Mouse (Mus musculus) neural tube, embryonic 12.5 days (tissue): Measurements from ENCODE around the gene Irf2. TPM values are rescaled to one million over a fixed set of nuclear protein-coding genes. Genes with fewer than 3 reads are reported as not detected.

ENCODE experiments used
- ATAC-seq: fragments of 200-750 bp; cut with Nextera tagmentation; 2 replicates; pipeline ENCODE4 v1.8.0; 2017; ENCODE audit warnings: low read depth, mild to moderate bottlenecking, moderate TSS enrichment, moderate library complexity; ENCODE audit not compliant: low FRiP score
- H3K27ac ChIP-seq: fragments of 300-500 bp; sonication (generic); 2 replicates; pipeline ENCODE4 v1.5.1; 2016
- H3K27me3 ChIP-seq: fragments of 300-500 bp; sonication (generic); replicated peaks from 2 replicates; pipeline ENCODE4 v1.6.1; 2016; ENCODE audit warnings: mild to moderate bottlenecking
- H3K36me3 ChIP-seq: fragments of 300-500 bp; sonication (generic); 2 replicates; pipeline ENCODE4 v1.6.1; 2016; ENCODE audit warnings: mild to moderate bottlenecking
- H3K4me1 ChIP-seq: fragments of 300-500 bp; sonication (generic); 2 replicates; pipeline ENCODE4 v1.6.1; 2016
- H3K4me2 ChIP-seq: fragments of 300-500 bp; sonication (generic); replicated peaks from 2 replicates; pipeline ENCODE4 v1.6.1; 2016; ENCODE audit warnings: mild to moderate bottlenecking
- H3K4me3 ChIP-seq: fragments of 300-500 bp; sonication (generic); 2 replicates; pipeline ENCODE4 v1.5.1; 2016
- H3K9ac ChIP-seq: fragments of 300-500 bp; sonication (generic); 2 replicates; pipeline ENCODE4 v1.6.1; 2016; ENCODE audit warnings: mild to moderate bottlenecking
- H3K9me3 ChIP-seq: fragments of 300-500 bp; sonication (generic); 2 replicates; pipeline ENCODE4 v1.6.1; 2016; ENCODE audit warnings: mild to moderate bottlenecking
- WGBS: fragments of 180-500 bp; shearing (Covaris S2); methylation state at CpG from one replicate; pipeline ENCODE4 v1.1.7; 2016; 5-methylcytosine and 5-hydroxymethylcytosine counted together
- polyA plus RNA-seq: library from polyadenylated mRNA; unstranded; fragments of >200 nt; fragmentation: Nextera tagmentation; extraction: Ambion mirVana; gene quantifications from 2 replicates; pipeline ENCODE4 v1.2.1, GENCODE M21; 2016

Gene Irf2
- polyA plus RNA-seq, 1 experiment from 2014 or later: 11.7 TPM

GRCm38 (mm10) chr8:46852377-46852776, 112.8 kb downstream of the Irf2 start:
- Histone ChIP-seq H3K27ac (no peak overlapping the region), H3K9me3 (no peaks in the 10 kb centered on the region), H3K36me3 (no peaks in the 10 kb centered on the region), H3K27me3 (no peaks in the 10 kb centered on the region), H3K4me1 (peaks cover 3% of the 10 kb centered on the region; the same call in 1 of the 2 replicates), H3K9ac (no peak overlapping the region), H3K4me2 (no peak overlapping the region), H3K4me3 (no peak overlapping the region)
- ATAC-seq: no peak
- WGBS: 85% methylated on average over 11 of the region's 11 CpGs

GRCm38 (mm10) chr8:46859164-46859846, 119.8 kb downstream of the Irf2 start:
- H3K27ac ChIP-seq: no peak overlapping the region
- 59% methylated on average over 7 of the region's 7 CpGs for WGBS
- no peaks in the 10 kb centered on the region for H3K36me3 ChIP-seq
- ATAC-seq: no peak
- no peak overlapping the region for H3K4me2 ChIP-seq
- H3K9ac ChIP-seq: no peak overlapping the region
- no peaks in the 10 kb centered on the region for H3K9me3 ChIP-seq
- no peak overlapping the region for H3K4me3 ChIP-seq
- H3K4me1 ChIP-seq: peaks cover 5% of the 10 kb centered on the region; the same call in 1 of the 2 replicates
- no peaks in the 10 kb centered on the region for H3K27me3 ChIP-seq

GRCm38 (mm10) chr8:46859847-46860167, 120.3 kb downstream of the Irf2 start:
- H3K4me1 ChIP-seq: peaks cover 5% of the 10 kb centered on the region; the same call in 1 of the 2 replicates
- no peaks in the 10 kb centered on the region for H3K9me3 ChIP-seq
- H3K36me3 ChIP-seq: no peaks in the 10 kb centered on the region
- no peak overlapping the region for H3K4me2 ChIP-seq
- no peak for ATAC-seq
- H3K27me3 ChIP-seq: no peaks in the 10 kb centered on the region
- no peak overlapping the region for H3K27ac ChIP-seq
- H3K9ac ChIP-seq: no peak overlapping the region
- no peak overlapping the region for H3K4me3 ChIP-seq
- WGBS: 74% methylated on average over 8 of the region's 8 CpGs

- Histone ChIP-seq H3K4me2 (no peak overlapping the region), H3K9ac (no peak overlapping the region), H3K4me3 (no peak overlapping the region), H3K9me3 (no peaks in the 10 kb centered on the region), H3K27ac (no peak overlapping the region), H3K27me3 (no peaks in the 10 kb centered on the region), H3K36me3 (no peaks in the 10 kb centered on the region), H3K4me1 (peaks cover 5% of the 10 kb centered on the region; the same call in 1 of the 2 replicates)
- no peak for ATAC-seq
- WGBS: 91% methylated on average over 5 of the region's 5 CpGs
Observed at GRCm38 (mm10) chr8:46862508-46862907, 123.0 kb downstream of the Irf2 start.

- Histone ChIP-seq H3K27ac (no peak overlapping the region), H3K9me3 (no peaks in the 10 kb centered on the region), H3K4me2 (no peak overlapping the region), H3K9ac (no peak overlapping the region), H3K4me3 (no peak overlapping the region), H3K27me3 (no peaks in the 10 kb centered on the region), H3K36me3 (no peaks in the 10 kb centered on the region), H3K4me1 (no peaks in the 10 kb centered on the region)
- WGBS: 81% methylated on average over 1 of the region's 1 CpGs
- ATAC-seq: no peak
Observed at GRCm38 (mm10) chr8:46865428-46865827, 125.9 kb downstream of the Irf2 start.

- Histone ChIP-seq H3K27ac (no peak overlapping the region), H3K4me2 (no peak overlapping the region), H3K9ac (no peak overlapping the region), H3K4me1 (no peaks in the 10 kb centered on the region), H3K9me3 (no peaks in the 10 kb centered on the region), H3K27me3 (no peaks in the 10 kb centered on the region), H3K4me3 (no peak overlapping the region), H3K36me3 (no peaks in the 10 kb centered on the region)
- no peak for ATAC-seq
- WGBS: 55% methylated on average over 4 of the region's 4 CpGs
Observed at GRCm38 (mm10) chr8:46867440-46867839, 127.9 kb downstream of the Irf2 start.

GRCm38 (mm10) chr8:46868346-46869065, 129.0 kb downstream of the Irf2 start:
- H3K9me3 ChIP-seq: no peaks in the 10 kb centered on the region
- H3K36me3 ChIP-seq: no peaks in the 10 kb centered on the region
- H3K4me1 ChIP-seq: no peaks in the 10 kb centered on the region
- H3K27me3 ChIP-seq: no peaks in the 10 kb centered on the region
- WGBS: 76% methylated on average over 8 of the region's 8 CpGs
- ATAC-seq: no peak
- no peak overlapping the region for H3K4me3 ChIP-seq
- no peak overlapping the region for H3K27ac ChIP-seq
- H3K4me2 ChIP-seq: no peak overlapping the region
- H3K9ac ChIP-seq: no peak overlapping the region

- H3K4me1 ChIP-seq: no peaks in the 10 kb centered on the region
- H3K27me3 ChIP-seq: no peaks in the 10 kb centered on the region
- H3K4me3 ChIP-seq: no peak overlapping the region
- H3K9me3 ChIP-seq: no peaks in the 10 kb centered on the region
- no peak for ATAC-seq
- H3K36me3 ChIP-seq: no peaks in the 10 kb centered on the region
- H3K27ac ChIP-seq: no peak overlapping the region
- H3K4me2 ChIP-seq: no peak overlapping the region
- 89% methylated on average over 6 of the region's 6 CpGs for WGBS
- no peak overlapping the region for H3K9ac ChIP-seq
Observed at GRCm38 (mm10) chr8:46869521-46869925, 130.0 kb downstream of the Irf2 start.

- no peaks in the 10 kb centered on the region for H3K9me3 ChIP-seq
- no peak overlapping the region for H3K9ac ChIP-seq
- no peak overlapping the region for H3K27ac ChIP-seq
- no peaks in the 10 kb centered on the region for H3K4me1 ChIP-seq
- no peaks in the 10 kb centered on the region for H3K27me3 ChIP-seq
- no peak overlapping the region for H3K4me3 ChIP-seq
- H3K36me3 ChIP-seq: no peaks in the 10 kb centered on the region
- 91% methylated on average over 4 of the region's 4 CpGs for WGBS
- H3K4me2 ChIP-seq: no peak overlapping the region
- ATAC-seq: no peak
Observed at GRCm38 (mm10) chr8:46871086-46871485, 131.6 kb downstream of the Irf2 start.

- Histone ChIP-seq H3K4me1 (no peaks in the 10 kb centered on the region), H3K4me2 (no peak overlapping the region), H3K4me3 (no peak overlapping the region), H3K27me3 (no peaks in the 10 kb centered on the region), H3K9me3 (no peaks in the 10 kb centered on the region), H3K36me3 (no peaks in the 10 kb centered on the region), H3K9ac (no peak overlapping the region), H3K27ac (no peak overlapping the region)
- no peak for ATAC-seq
- WGBS: 70% methylated on average over 2 of the region's 2 CpGs
Observed at GRCm38 (mm10) chr8:46875615-46876293, 136.2 kb downstream of the Irf2 start.

GRCm38 (mm10) chr8:46881348-46881747, 141.8 kb downstream of the Irf2 start:
- no peak overlapping the region for H3K27ac ChIP-seq
- H3K9me3 ChIP-seq: no peaks in the 10 kb centered on the region
- H3K4me1 ChIP-seq: no peaks in the 10 kb centered on the region
- ATAC-seq: no peak
- H3K9ac ChIP-seq: no peak overlapping the region
- no peaks in the 10 kb centered on the region for H3K27me3 ChIP-seq
- 74% methylated on average over 6 of the region's 6 CpGs for WGBS
- H3K4me3 ChIP-seq: no peak overlapping the region
- no peak overlapping the region for H3K4me2 ChIP-seq
- no peaks in the 10 kb centered on the region for H3K36me3 ChIP-seq

GRCm38 (mm10) chr8:46881755-46882419, 142.4 kb downstream of the Irf2 start:
- Histone ChIP-seq H3K4me3 (no peak overlapping the region), H3K9me3 (no peaks in the 10 kb centered on the region), H3K27ac (no peak overlapping the region), H3K4me2 (no peak overlapping the region), H3K9ac (no peak overlapping the region), H3K4me1 (no peaks in the 10 kb centered on the region), H3K36me3 (no peaks in the 10 kb centered on the region), H3K27me3 (no peaks in the 10 kb centered on the region)
- ATAC-seq: no peak
- 86% methylated on average over 8 of the region's 8 CpGs for WGBS
